Mouse (Mus musculus): ENCODE measurements around the gene Tanc1. TPM values are rescaled to one million over a fixed set of nuclear protein-coding genes. Genes with fewer than 3 reads are reported as not detected.

Gene Tanc1
- polyA plus RNA-seq, 1 experiment = not detected

GRCm38 (mm10) chr2:59802722-59803387 is 191.0 kb downstream of the Tanc1 start:
- WGBS = 93% methylated on average over 8 of the region's 8 CpGs

GRCm38 (mm10) chr2:59805595-59805994 is 193.8 kb downstream of the Tanc1 start:
- Histone ChIP-seq H3K4me3 (ENCODE audit: insufficient read depth, low read depth, low read length) (no peak overlapping the region), H3K27ac (ENCODE audit: insufficient read depth, low read depth, low read length) (no peak overlapping the region), H3K4me1 (ENCODE audit: control insufficient read depth, insufficient read depth, low read length) (peaks cover 6% of the 10 kb centered on the region)
- TF ChIP-seq CTCF (IDR thresholded peaks at IDR 0.05; ENCODE audit: insufficient read depth, low read depth, low read length) = no peak
- TF ChIP-seq POLR2A (IDR thresholded peaks at IDR 0.05; ENCODE audit: insufficient read depth, low read depth, low read length) = no peak
- 85% methylated on average over 2 of the region's 2 CpGs for WGBS

More at GRCm38 (mm10) chr2:59802722-59803387, 191.0 kb downstream of the Tanc1 start:
- no peak overlapping the region for H3K4me3 ChIP-seq (ENCODE audit: insufficient read depth, low read depth, low read length)
- no peaks in the 10 kb centered on the region for H3K4me1 ChIP-seq (ENCODE audit: control insufficient read depth, insufficient read depth, low read length)
- TF ChIP-seq POLR2A (IDR thresholded peaks at IDR 0.05; ENCODE audit: insufficient read depth, low read depth, low read length) = no peak
- no peak for TF ChIP-seq CTCF (IDR thresholded peaks at IDR 0.05; ENCODE audit: insufficient read depth, low read depth, low read length)
- no peak overlapping the region for H3K27ac ChIP-seq (ENCODE audit: insufficient read depth, low read depth, low read length)

GRCm38 (mm10) chr2:59806038-59806437 is 194.2 kb downstream of the Tanc1 start:
- 91% methylated on average over 6 of the region's 6 CpGs for WGBS
- Histone ChIP-seq H3K4me1 (ENCODE audit: control insufficient read depth, insufficient read depth, low read length) (peaks cover 9% of the 10 kb centered on the region), H3K27ac (ENCODE audit: insufficient read depth, low read depth, low read length) (no peak overlapping the region), H3K4me3 (ENCODE audit: insufficient read depth, low read depth, low read length) (no peak overlapping the region)
- TF ChIP-seq POLR2A (IDR thresholded peaks at IDR 0.05; ENCODE audit: insufficient read depth, low read depth, low read length) = no peak
- TF ChIP-seq CTCF (IDR thresholded peaks at IDR 0.05; ENCODE audit: insufficient read depth, low read depth, low read length) = no peak

- Histone ChIP-seq H3K27ac (ENCODE audit: insufficient read depth, low read depth, low read length) (no peak overlapping the region), H3K4me3 (ENCODE audit: insufficient read depth, low read depth, low read length) (no peak overlapping the region), H3K4me1 (ENCODE audit: control insufficient read depth, insufficient read depth, low read length) (peaks cover 9% of the 10 kb centered on the region)
- 93% methylated on average over 4 of the region's 4 CpGs for WGBS
- TF ChIP-seq POLR2A (IDR thresholded peaks at IDR 0.05; ENCODE audit: insufficient read depth, low read depth, low read length) (no peak), CTCF (IDR thresholded peaks at IDR 0.05; ENCODE audit: insufficient read depth, low read depth, low read length) (no peak)
These were observed 196.8 kb downstream of the Tanc1 start for GRCm38 (mm10) chr2:59808608-59809007.

GRCm38 (mm10) chr2:59810039-59810438 is 198.2 kb downstream of the Tanc1 start:
- Histone ChIP-seq H3K27ac (ENCODE audit: insufficient read depth, low read depth, low read length) (no peak overlapping the region), H3K4me3 (ENCODE audit: insufficient read depth, low read depth, low read length) (no peak overlapping the region), H3K4me1 (ENCODE audit: control insufficient read depth, insufficient read depth, low read length) (peaks cover 9% of the 10 kb centered on the region)
- WGBS = 74% methylated on average over 7 of the region's 7 CpGs
- TF ChIP-seq CTCF (IDR thresholded peaks at IDR 0.05; ENCODE audit: insufficient read depth, low read depth, low read length) = no peak
- TF ChIP-seq POLR2A (IDR thresholded peaks at IDR 0.05; ENCODE audit: insufficient read depth, low read depth, low read length) = no peak

- H3K4me3 ChIP-seq (ENCODE audit: insufficient read depth, low read depth, low read length) = no peak overlapping the region
- 73% methylated on average over 1 of the region's 1 CpGs for WGBS
- peaks cover 9% of the 10 kb centered on the region for H3K4me1 ChIP-seq (ENCODE audit: control insufficient read depth, insufficient read depth, low read length)
- H3K27ac ChIP-seq (ENCODE audit: insufficient read depth, low read depth, low read length) = no peak overlapping the region
- TF ChIP-seq CTCF (IDR thresholded peaks at IDR 0.05; ENCODE audit: insufficient read depth, low read depth, low read length) (no peak), POLR2A (IDR thresholded peaks at IDR 0.05; ENCODE audit: insufficient read depth, low read depth, low read length) (no peak)
These were observed 199.4 kb downstream of the Tanc1 start for GRCm38 (mm10) chr2:59811247-59811646.

GRCm38 (mm10) chr2:59812641-59813040 is 200.8 kb downstream of the Tanc1 start:
- 92% methylated on average over 1 of the region's 1 CpGs for WGBS
- Histone ChIP-seq H3K4me3 (ENCODE audit: insufficient read depth, low read depth, low read length) (no peak overlapping the region), H3K27ac (ENCODE audit: insufficient read depth, low read depth, low read length) (no peak overlapping the region), H3K4me1 (ENCODE audit: control insufficient read depth, insufficient read depth, low read length) (peaks cover 9% of the 10 kb centered on the region)
- TF ChIP-seq POLR2A (IDR thresholded peaks at IDR 0.05; ENCODE audit: insufficient read depth, low read depth, low read length) (no peak), CTCF (IDR thresholded peaks at IDR 0.05; ENCODE audit: insufficient read depth, low read depth, low read length) (no peak)

GRCm38 (mm10) chr2:59813457-59813856 is 201.6 kb downstream of the Tanc1 start:
- TF ChIP-seq POLR2A (IDR thresholded peaks at IDR 0.05; ENCODE audit: insufficient read depth, low read depth, low read length) = no peak
- TF ChIP-seq CTCF (IDR thresholded peaks at IDR 0.05; ENCODE audit: insufficient read depth, low read depth, low read length) = no peak
- Histone ChIP-seq H3K4me3 (ENCODE audit: insufficient read depth, low read depth, low read length) (no peak overlapping the region), H3K4me1 (ENCODE audit: control insufficient read depth, insufficient read depth, low read length) (peaks cover 9% of the 10 kb centered on the region), H3K27ac (ENCODE audit: insufficient read depth, low read depth, low read length) (no peak overlapping the region)
- 93% methylated on average over 13 of the region's 13 CpGs for WGBS

- no peak for TF ChIP-seq POLR2A (IDR thresholded peaks at IDR 0.05; ENCODE audit: insufficient read depth, low read depth, low read length)
- TF ChIP-seq CTCF (IDR thresholded peaks at IDR 0.05; ENCODE audit: insufficient read depth, low read depth, low read length) = no peak
- 95% methylated on average over 8 of the region's 8 CpGs for WGBS
- Histone ChIP-seq H3K27ac (ENCODE audit: insufficient read depth, low read depth, low read length) (no peak overlapping the region), H3K4me3 (ENCODE audit: insufficient read depth, low read depth, low read length) (no peak overlapping the region), H3K4me1 (ENCODE audit: control insufficient read depth, insufficient read depth, low read length) (peaks cover 8% of the 10 kb centered on the region)
These were observed 203.2 kb downstream of the Tanc1 start for GRCm38 (mm10) chr2:59814997-59815396.
